Mouse (Mus musculus): ENCODE measurements around the gene Gbe1.

DNA sequence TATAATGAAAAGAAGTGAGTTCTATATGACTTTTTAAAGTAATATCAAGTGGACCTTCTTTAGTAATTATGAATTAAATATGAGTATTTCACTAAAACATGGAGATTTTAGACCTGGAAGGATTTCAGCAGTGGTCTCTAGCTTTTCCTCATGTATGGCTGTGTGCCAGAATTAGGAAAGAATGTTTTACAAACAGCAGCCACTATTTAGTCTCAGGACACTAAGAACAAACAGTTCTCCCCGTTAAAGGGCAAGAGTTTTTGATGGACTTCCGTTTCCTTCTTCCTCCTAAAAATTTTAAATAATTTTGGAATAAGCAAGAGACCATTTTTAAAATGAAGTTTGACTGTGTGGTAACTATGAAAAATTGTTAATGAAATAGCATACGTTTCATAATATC lies 38.8 kb downstream of the Gbe1 start:
- no peak for TF ChIP-seq CTCF (IDR thresholded peaks at IDR 0.05; ENCODE audit: borderline replicate concordance, insufficient read depth, low read length)
- no peak for TF ChIP-seq POLR2A (IDR thresholded peaks at IDR 0.05; ENCODE audit: low read depth, low read length)
